Mouse (Mus musculus) embryo, embryonic 9.5 days (tissue): ENCODE results near the gene Gm49354.
"Not testable (repeated sequence)": the region's sequence is repeated elsewhere in the genome, so short reads cannot be mapped to it uniquely, and the experiment has no call there.

Experiments
- DNase-seq: peaks from one replicate; pipeline ENCODE4 v3.0.0-alpha.2; 2017; ENCODE audit errors: extremely low spot score

Gm49354 gene

GRCm38 (mm10) chr13:59766786-59767515, 15.1 kb downstream of the Gm49354 start:
- no peak for DNase-seq

GRCm38 (mm10) chr13:59762791-59763190, 19.3 kb downstream of the Gm49354 start:
- DNase-seq = no peak

GRCm38 (mm10) chr13:59756906-59757305, 25.1 kb downstream of the Gm49354 start:
- DNase-seq = no peak

- no peak for DNase-seq
Measured at GRCm38 (mm10) chr13:59750310-59750709, 31.7 kb downstream of the Gm49354 start.

GRCm38 (mm10) chr13:59746711-59747110, 35.3 kb downstream of the Gm49354 start, which contains the start of gene 1700014D04Rik:
Gene 1700014D04Rik, minus strand, starts transcription at chr13:59746752.
- DNase-seq = no peak

- no peak for DNase-seq
Measured at GRCm38 (mm10) chr13:59746164-59746563, 35.9 kb downstream of the Gm49354 start.

GRCm38 (mm10) chr13:59745462-59745861, 36.6 kb downstream of the Gm49354 start:
- no peak for DNase-seq

GRCm38 (mm10) chr13:59741697-59742096, 40.3 kb downstream of the Gm49354 start:
- DNase-seq = no peak

GRCm38 (mm10) chr13:59741096-59741495, 40.9 kb downstream of the Gm49354 start:
- DNase-seq = no peak

GRCm38 (mm10) chr13:59739397-59739796, 42.6 kb downstream of the Gm49354 start:
- no peak for DNase-seq

- DNase-seq = no peak
Measured at GRCm38 (mm10) chr13:59738455-59738854, 43.6 kb downstream of the Gm49354 start.

GRCm38 (mm10) chr13:59735190-59735589, 46.9 kb downstream of the Gm49354 start:
- peak; percentile 34 for DNase-seq

- not testable (repeated sequence) for DNase-seq
Measured at GRCm38 (mm10) chr13:59734347-59734746, 47.7 kb downstream of the Gm49354 start.

GRCm38 (mm10) chr13:59733936-59734335, 48.1 kb downstream of the Gm49354 start:
- no peak for DNase-seq

- DNase-seq = no peak
Measured at GRCm38 (mm10) chr13:59731652-59732051, 50.4 kb downstream of the Gm49354 start, which contains the start of gene Spata31d1d. Gene Spata31d1d, minus strand, starts transcription at chr13:59731752.

- DNase-seq = peak; percentile 87
Measured at GRCm38 (mm10) chr13:59728378-59729093, 53.5 kb downstream of the Gm49354 start.

- DNase-seq = no peak
Measured at GRCm38 (mm10) chr13:59726139-59726867, 55.7 kb downstream of the Gm49354 start.

GRCm38 (mm10) chr13:59722089-59722488, 60.0 kb downstream of the Gm49354 start:
- not testable (repeated sequence) for DNase-seq

GRCm38 (mm10) chr13:59719475-59719874, 62.6 kb downstream of the Gm49354 start:
- no peak for DNase-seq

GRCm38 (mm10) chr13:59718857-59719440, 63.1 kb downstream of the Gm49354 start:
- DNase-seq = not testable (repeated sequence)

- no peak for DNase-seq
Measured at GRCm38 (mm10) chr13:59713710-59714109, 68.3 kb downstream of the Gm49354 start.

- not testable (repeated sequence) for DNase-seq
Measured at GRCm38 (mm10) chr13:59711984-59712383, 70.1 kb downstream of the Gm49354 start, which contains the start of gene Spata31d1b. Gene Spata31d1b, plus strand, starts transcription at chr13:59712284.
